Mouse (Mus musculus) ES-Bruce4 (cell line): ENCODE measurements around the gene Ireb2.
"Not testable (repeated sequence)": the region's sequence is repeated elsewhere in the genome, so short reads cannot be mapped to it uniquely, and the experiment has no call there.

ENCODE experiments used
- EP300 ChIP-seq: IDR thresholded peaks from 2 replicates; pipeline ENCODE4 v1.6.1; 2011; ENCODE audit warnings: low read depth, low read length; ENCODE audit not compliant: insufficient read depth
- POLR2A ChIP-seq: IDR thresholded peaks from one replicate; pipeline ENCODE4 v1.8.1; 2011; ENCODE audit warnings: low read length; ENCODE audit not compliant: insufficient read depth

DNA sequence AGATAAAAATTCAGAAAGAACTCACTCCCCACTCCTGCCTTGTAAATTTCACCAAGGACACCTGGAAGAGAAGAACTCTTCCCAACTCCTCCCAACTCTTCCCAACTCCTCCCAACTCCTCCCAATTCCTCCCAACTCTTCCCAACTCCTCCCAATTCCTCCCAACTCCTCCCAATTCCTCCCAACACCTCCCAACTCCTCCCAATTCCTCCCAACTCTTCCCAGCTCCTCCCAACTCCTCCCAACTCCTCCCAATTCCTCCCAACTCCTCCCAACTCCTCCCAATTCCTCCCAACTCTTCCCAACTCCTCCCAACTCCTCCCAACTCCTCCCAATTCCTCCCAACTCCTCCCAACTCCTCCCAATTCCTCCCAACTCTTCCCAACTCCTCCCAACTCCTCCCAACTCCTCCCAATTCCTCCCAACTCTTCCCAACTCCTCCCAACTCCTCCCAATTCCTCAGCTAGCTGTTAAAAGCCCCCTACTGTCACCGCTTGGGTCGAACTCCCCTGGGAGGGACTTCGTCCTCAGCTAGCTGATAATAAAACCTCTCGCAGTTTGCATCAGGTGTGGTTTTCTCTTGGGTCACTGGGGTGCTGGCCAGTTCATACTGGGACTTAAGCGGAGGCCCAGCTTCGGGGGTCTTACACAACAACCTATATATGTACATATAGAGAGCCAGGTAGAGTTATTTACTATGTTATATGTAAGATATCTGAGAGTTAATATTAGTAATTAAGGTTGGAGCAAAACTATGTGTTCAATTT, 27.5 kb upstream of the Ireb2 start:
- TF ChIP-seq POLR2A, EP300: not testable (repeated sequence)
